Comparison of ENCODE assay signal across 8 mouse cellular contexts in the genomic region with DNA sequence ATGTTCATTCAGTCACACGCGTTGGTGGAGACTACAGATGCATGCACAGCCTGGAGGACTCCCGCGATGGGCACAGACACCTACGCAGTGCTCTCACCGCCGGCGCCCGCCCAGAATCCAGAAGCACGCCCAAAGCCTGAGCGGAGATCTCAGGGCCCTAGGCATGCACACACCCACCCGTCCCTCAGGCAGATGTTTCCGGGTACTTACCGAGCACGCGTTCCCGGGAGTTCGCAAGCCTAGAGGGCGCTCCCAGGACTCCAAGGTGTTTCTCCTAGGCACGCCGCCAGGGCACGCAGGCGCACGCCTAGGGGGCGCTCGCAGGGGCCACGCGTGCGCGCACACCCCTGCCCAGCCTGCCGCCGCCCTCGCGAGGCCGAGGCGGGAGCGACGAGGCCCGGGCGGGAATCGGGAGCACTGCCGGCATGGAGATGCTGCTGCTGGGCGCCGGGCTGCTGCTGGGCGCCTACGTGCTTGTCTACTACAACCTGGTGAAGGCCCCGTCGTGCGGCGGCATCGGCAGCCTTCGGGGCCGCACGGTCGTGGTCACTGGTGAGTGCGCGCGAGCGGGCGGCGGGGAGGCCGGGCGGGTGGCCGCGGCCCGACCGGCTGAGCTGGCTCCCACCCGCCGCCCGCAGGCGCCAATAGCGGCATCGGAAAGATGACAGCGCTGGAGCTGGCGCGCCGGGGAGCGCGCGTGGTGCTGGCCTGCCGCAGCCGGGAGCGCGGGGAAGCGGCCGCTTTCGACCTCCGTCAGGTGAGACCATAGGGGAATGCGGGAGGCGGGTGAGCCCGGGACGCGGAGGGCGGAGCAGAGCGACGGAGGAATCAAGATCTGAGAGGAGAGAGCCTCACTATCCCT. TPM values are rescaled to one million over a fixed set of nuclear protein-coding genes. Genes with fewer than 3 reads are reported as not detected.
DNase-seq lines count a peak whose midpoint lies in the region; ATAC-seq lines count a peak whose summit lies in the region.

A gene (plus strand): TSS at position 334 of the 862 bp plus-strand sequence.

- WGBS in hindbrain, embryonic 14.5 days, result under 1% methylated on average over 93 of the region's 96 CpGs

- no peaks in the 10 kb centered on the region for H3K27me3 ChIP-seq in hindbrain, embryonic 14.5 days (ENCODE audit: control insufficient read depth, insufficient read depth, low read length)

- peak within 1 kb of the TSS; percentile 93 for H3K27ac ChIP-seq in hindbrain, embryonic 14.5 days

- H3K4me2 ChIP-seq in hindbrain, embryonic 14.5 days (replicated peaks), result peak within 1 kb of the TSS; percentile 62

- no peaks in the 10 kb centered on the region for H3K9me3 ChIP-seq in hindbrain, embryonic 14.5 days (ENCODE audit: control insufficient read depth, low read length)

- peak; percentile 98 for DNase-seq in NIH3T3 (ENCODE audit: low read depth)
- DNase-seq in cerebellum, postnatal 10 days, result peak; percentile 96 to 97
- DNase-seq in frontal cortex, postnatal 14 days (ENCODE audit: low spot score in 2 of 2), result peak; percentile 83
- DNase-seq in hindbrain, embryonic 14.5 days (ENCODE audit: low spot score), result peak; percentile 94
- DNase-seq in layer of hippocampus, postnatal 36 days, result peak; percentile 82 to 84
- peak; percentile 97 for DNase-seq in lung, postnatal 36 days
- peak; percentile 97 for DNase-seq in retina, postnatal 1 day
- peak; percentile 85 to 89 for DNase-seq in urinary bladder, adult 18-20 months (ENCODE audit: low spot score in 2 of 2)

- H3K4me1 ChIP-seq in hindbrain, embryonic 14.5 days (replicated peaks; ENCODE audit: control insufficient read depth, insufficient read depth, low read length), result peaks cover 12% of the 10 kb centered on the region

- H3K9ac ChIP-seq in hindbrain, embryonic 14.5 days, result peak within 1 kb of the TSS; percentile 86

- ATAC-seq in hindbrain, embryonic 14.5 days (ENCODE audit: low FRiP score), result peak; percentile 92

- peaks cover 59% of the 10 kb centered on the region for H3K36me3 ChIP-seq in hindbrain, embryonic 14.5 days (replicated peaks; ENCODE audit: control insufficient read depth, insufficient read depth)

- peak within 1 kb of the TSS; percentile 67 for H3K4me3 ChIP-seq in hindbrain, embryonic 14.5 days (replicated peaks; ENCODE audit: low read length)

RNA-seq across cellular contexts. Expression of the gene that starts here (rescaled TPM):
- polyA plus RNA-seq in hindbrain, embryonic 14.5 days (2014; fragmentation: Nextera tagmentation; extraction: Ambion mirVana), result 58.8 and 59.8 TPM in 2 replicates
- 1 to 10 TPM; 4.5 to 6.2 TPM for total RNA-seq in layer of hippocampus, postnatal 36 days (2021)

Comparison
In these comparisons a context has a peak if more than half of its experiments do, and no peak if none do; other contexts are left out.
1. Peak in every context shown above with its lines: DNase-seq, ATAC-seq, H3K4me3 ChIP-seq and H3K27ac ChIP-seq.